Mouse (Mus musculus) stomach, postnatal 0 days (tissue): ENCODE measurements around the gene Gatb.

Experiments used
- CTCF ChIP-seq: IDR thresholded peaks from 2 replicates; pipeline ENCODE4 v1.5.1; 2016; ENCODE audit warnings: antibody characterized with exemption, low read depth, mild to moderate bottlenecking, moderate library complexity
- EP300 ChIP-seq: optimal IDR thresholded peaks from 2 replicates; pipeline ENCODE3; 2016; ENCODE audit warnings: antibody characterized with exemption

GRCm38 (mm10) chr3:85691134-85691533, 117.2 kb downstream of the Gatb start:
- TF ChIP-seq CTCF = no peak
- no peak for TF ChIP-seq EP300
